Mouse (Mus musculus): ENCODE data around the gene Omt2b.
"Not testable (repeated sequence)": the region's sequence is repeated elsewhere in the genome, so short reads cannot be mapped to it uniquely, and the experiment has no call there.

Gene Omt2b

GRCm38 (mm10) chr9:78327289-78327688 lies at the start of gene Omt2b:
TSS of gene Omt2b (plus strand) at chr9:78327589.
- DNase-seq, result peak; percentile 65

- not testable (repeated sequence) for DNase-seq
Measured at GRCm38 (mm10) chr9:78282002-78282711, 45.2 kb upstream of the Omt2b start.

GRCm38 (mm10) chr9:78289063-78289462 lies 38.3 kb upstream of the Omt2b start:
- DNase-seq, result not testable (repeated sequence)

- not testable (repeated sequence) for DNase-seq
Measured at GRCm38 (mm10) chr9:78289723-78290122, 37.7 kb upstream of the Omt2b start, which contains the start of gene Gm10639. TSS of gene Gm10639 (plus strand) at chr9:78289923.

- DNase-seq, result not testable (repeated sequence)
Measured at GRCm38 (mm10) chr9:78292462-78292861, 34.9 kb upstream of the Omt2b start.

- DNase-seq, result not testable (repeated sequence)
Measured at GRCm38 (mm10) chr9:78293683-78294082, 33.7 kb upstream of the Omt2b start.

- not testable (repeated sequence) for DNase-seq
Measured at GRCm38 (mm10) chr9:78294781-78295180, 32.6 kb upstream of the Omt2b start.

GRCm38 (mm10) chr9:78296089-78296488 lies 31.3 kb upstream of the Omt2b start:
- DNase-seq, result not testable (repeated sequence)

- DNase-seq, result no peak
Measured at GRCm38 (mm10) chr9:78298232-78298631, 29.2 kb upstream of the Omt2b start.

GRCm38 (mm10) chr9:78299143-78299542 lies 28.2 kb upstream of the Omt2b start:
- peak; percentile 68 for DNase-seq

- DNase-seq, result peak; percentile 14
Measured at GRCm38 (mm10) chr9:78308122-78308521, 19.3 kb upstream of the Omt2b start.

- peak; percentile 10 for DNase-seq
Measured at GRCm38 (mm10) chr9:78314696-78315095, 12.7 kb upstream of the Omt2b start, which contains the start of gene Omt2a. TSS of gene Omt2a (minus strand) at chr9:78314796.

GRCm38 (mm10) chr9:78319499-78319898 lies 7.9 kb upstream of the Omt2b start:
- peak; percentile 17 for DNase-seq

GRCm38 (mm10) chr9:78337050-78337449 lies 9.7 kb downstream of the Omt2b start:
- peak; percentile 29 for DNase-seq

GRCm38 (mm10) chr9:78340324-78340723 lies 12.9 kb downstream of the Omt2b start:
- DNase-seq, result peak; percentile 67

- not testable (repeated sequence) for DNase-seq
Measured at GRCm38 (mm10) chr9:78342494-78342893, 15.1 kb downstream of the Omt2b start.

- peak; percentile 48 for DNase-seq
Measured at GRCm38 (mm10) chr9:78343055-78343454, 15.7 kb downstream of the Omt2b start.

GRCm38 (mm10) chr9:78345235-78345634 lies 17.8 kb downstream of the Omt2b start:
- DNase-seq, result peak; percentile 69

GRCm38 (mm10) chr9:78347004-78347403 lies 19.6 kb downstream of the Omt2b start:
- DNase-seq, result peak; percentile 30

GRCm38 (mm10) chr9:78348206-78349004 lies 21.0 kb downstream of the Omt2b start:
- DNase-seq, result peak; percentile 90

- DNase-seq, result peak; percentile 73
Measured at GRCm38 (mm10) chr9:78349141-78349540, 21.8 kb downstream of the Omt2b start.

GRCm38 (mm10) chr9:78350007-78350406 lies 22.6 kb downstream of the Omt2b start:
- DNase-seq, result not testable (repeated sequence)

- DNase-seq, result peak; percentile 30
Measured at GRCm38 (mm10) chr9:78351504-78352220, 24.3 kb downstream of the Omt2b start.
